Mouse (Mus musculus) hindbrain, embryonic 16.5 days (tissue): ENCODE data around the gene Atf7ip2. TPM values are rescaled to one million over a fixed set of nuclear protein-coding genes. Genes with fewer than 3 reads are reported as not detected.
"Not testable (repeated sequence)": the region's sequence is repeated elsewhere in the genome, so short reads cannot be mapped to it uniquely, and the experiment has no call there.

ENCODE experiments used
- ATAC-seq: fragments of 200-750 bp; cut with Nextera tagmentation; 2 replicates; pipeline ENCODE4 v1.8.0; 2017; ENCODE audit warnings: moderate TSS enrichment, moderate library complexity
- H3K27ac ChIP-seq: fragments of 300-500 bp; sonication (generic); 2 replicates; pipeline ENCODE4 v1.5.1; 2014; ENCODE audit warnings: low read depth, mild to moderate bottlenecking, control low read depth, low read length, moderate library complexity
- H3K27me3 ChIP-seq: fragments of 300-500 bp; sonication (generic); replicated peaks from 2 replicates; pipeline ENCODE4 v1.6.1; 2014; ENCODE audit warnings: low read length; ENCODE audit not compliant: control insufficient read depth, insufficient read depth
- H3K36me3 ChIP-seq: fragments of 300-500 bp; sonication (generic); 2 replicates; pipeline ENCODE4 v1.6.1; 2014; ENCODE audit warnings: mild to moderate bottlenecking, low read length, moderate library complexity, mixed read lengths; ENCODE audit not compliant: control insufficient read depth, insufficient read depth
- H3K4me1 ChIP-seq: fragments of 300-500 bp; sonication (generic); 2 replicates; pipeline ENCODE4 v1.6.1; 2014; ENCODE audit warnings: low read depth, low read length; ENCODE audit not compliant: control insufficient read depth, insufficient read depth
- H3K4me2 ChIP-seq: fragments of 300-500 bp; sonication (generic); 2 replicates; pipeline ENCODE4 v1.6.1; 2014; ENCODE audit warnings: mild to moderate bottlenecking, low read length, control low read depth, moderate library complexity
- H3K4me3 ChIP-seq: fragments of 300-500 bp; sonication (generic); 2 replicates; pipeline ENCODE4 v1.5.1; 2014; ENCODE audit warnings: mild to moderate bottlenecking, low read length, control low read depth, moderate library complexity
- H3K9ac ChIP-seq: fragments of 300-500 bp; sonication (generic); 2 replicates; pipeline ENCODE4 v1.6.1; 2014; ENCODE audit warnings: low read depth, mild to moderate bottlenecking, control low read depth, low read length, moderate library complexity
- H3K9me3 ChIP-seq: fragments of 300-500 bp; sonication (generic); 2 replicates; pipeline ENCODE4 v1.6.1; 2014; ENCODE audit warnings: mild to moderate bottlenecking, low read length, moderate library complexity; ENCODE audit not compliant: control insufficient read depth
- WGBS: fragments of 180-500 bp; shearing (Covaris S2); extraction: QIAGEN DNeasy Blood & Tissue Kit; methylation state at CpG from one replicate; pipeline ENCODE4 v1.1.7; 2014; 5-methylcytosine and 5-hydroxymethylcytosine counted together
- polyA plus RNA-seq: library from polyadenylated mRNA; unstranded; fragments of >200 nt; fragmentation: Nextera tagmentation; extraction: Ambion mirVana; gene quantifications from 2 replicates; pipeline ENCODE4 v1.2.1, GENCODE M21; 2015

The Atf7ip2 gene
- 0.17 and 0.21 TPM in 2 replicates for polyA plus RNA-seq

- peak; percentile 99 for ATAC-seq
- Histone ChIP-seq H3K4me3 (peak within 1 kb of the TSS; percentile 59), H3K9ac (peak within 1 kb of the TSS; percentile 68), H3K36me3 (no peaks in the 10 kb centered on the region), H3K9me3 (peaks cover 4% of the 10 kb centered on the region), H3K27me3 (no peaks in the 10 kb centered on the region), H3K27ac (no peak within 1 kb of the TSS), H3K4me1 (peaks cover 7% of the 10 kb centered on the region), H3K4me2 (peak within 1 kb of the TSS; percentile 98)
- WGBS = 1% methylated on average over 59 of the region's 63 CpGs
Measured at GRCm38 (mm10) chr16:10192679-10193506, at the start of gene Atf7ip2. Atf7ip2 (plus strand) TSS chr16:10192712.

GRCm38 (mm10) chr16:10143166-10143565, 49.3 kb upstream of the Atf7ip2 start:
- Histone ChIP-seq H3K4me1 (no peaks in the 10 kb centered on the region), H3K4me2 (no peak overlapping the region), H3K27ac (no peak overlapping the region), H3K9me3 (no peaks in the 10 kb centered on the region), H3K4me3 (no peak overlapping the region), H3K27me3 (no peaks in the 10 kb centered on the region), H3K9ac (no peak overlapping the region), H3K36me3 (no peaks in the 10 kb centered on the region)
- WGBS = 86% methylated on average over 2 of the region's 2 CpGs
- no peak for ATAC-seq

GRCm38 (mm10) chr16:10147401-10147800, 45.1 kb upstream of the Atf7ip2 start:
- 89% methylated on average over 5 of the region's 5 CpGs for WGBS
- Histone ChIP-seq H3K36me3 (no peaks in the 10 kb centered on the region), H3K27ac (no peak overlapping the region), H3K4me3 (no peak overlapping the region), H3K27me3 (no peaks in the 10 kb centered on the region), H3K4me1 (no peaks in the 10 kb centered on the region), H3K9ac (no peak overlapping the region), H3K9me3 (no peaks in the 10 kb centered on the region), H3K4me2 (no peak overlapping the region)
- no peak for ATAC-seq

GRCm38 (mm10) chr16:10169123-10169905, 23.2 kb upstream of the Atf7ip2 start:
- WGBS = 92% methylated on average over 8 of the region's 8 CpGs
- H3K27ac ChIP-seq = no peak overlapping the region
- no peaks in the 10 kb centered on the region for H3K27me3 ChIP-seq
- no peak overlapping the region for H3K9ac ChIP-seq
- H3K4me1 ChIP-seq = no peaks in the 10 kb centered on the region
- no peak overlapping the region for H3K4me3 ChIP-seq
- no peak for ATAC-seq
- H3K4me2 ChIP-seq = no peak overlapping the region
- H3K9me3 ChIP-seq = no peaks in the 10 kb centered on the region
- H3K36me3 ChIP-seq = no peaks in the 10 kb centered on the region

GRCm38 (mm10) chr16:10170005-10170404, 22.5 kb upstream of the Atf7ip2 start, which contains the start of gene Rpl39l:
Rpl39l (plus strand) TSS chr16:10170226.
- 88% methylated on average over 22 of the region's 22 CpGs for WGBS
- no peaks in the 10 kb centered on the region for H3K9me3 ChIP-seq
- no peak within 1 kb of the TSS for H3K9ac ChIP-seq
- ATAC-seq = no peak
- no peak within 1 kb of the TSS for H3K4me3 ChIP-seq
- no peaks in the 10 kb centered on the region for H3K4me1 ChIP-seq
- no peak within 1 kb of the TSS for H3K4me2 ChIP-seq
- H3K36me3 ChIP-seq = no peaks in the 10 kb centered on the region
- H3K27me3 ChIP-seq = no peaks in the 10 kb centered on the region
- no peak within 1 kb of the TSS for H3K27ac ChIP-seq

- H3K27me3 ChIP-seq = no peaks in the 10 kb centered on the region
- ATAC-seq = no peak
- H3K4me2 ChIP-seq = no peak overlapping the region
- no peak overlapping the region for H3K9ac ChIP-seq
- WGBS = 93% methylated on average over 4 of the region's 4 CpGs
- H3K27ac ChIP-seq = no peak overlapping the region
- no peaks in the 10 kb centered on the region for H3K4me1 ChIP-seq
- H3K4me3 ChIP-seq = no peak overlapping the region
- no peaks in the 10 kb centered on the region for H3K36me3 ChIP-seq
- H3K9me3 ChIP-seq = no peaks in the 10 kb centered on the region
Measured at GRCm38 (mm10) chr16:10171276-10171675, 21.2 kb upstream of the Atf7ip2 start.

GRCm38 (mm10) chr16:10172179-10172820, 20.2 kb upstream of the Atf7ip2 start:
- Histone ChIP-seq H3K4me1 (no peaks in the 10 kb centered on the region), H3K4me2 (no peak overlapping the region), H3K9me3 (0 out of 2 replicates have a peak, but pooled peaks cover 2% of the 10 kb centered on the region), H3K9ac (no peak overlapping the region), H3K36me3 (no peaks in the 10 kb centered on the region), H3K27ac (no peak overlapping the region), H3K27me3 (no peaks in the 10 kb centered on the region), H3K4me3 (no peak overlapping the region)
- 93% methylated on average over 3 of the region's 3 CpGs for WGBS
- ATAC-seq = no peak

- H3K36me3 ChIP-seq, ATAC-seq, H3K27me3 ChIP-seq, H3K4me1 ChIP-seq, H3K27ac ChIP-seq, H3K4me3 ChIP-seq, H3K4me2 ChIP-seq, H3K9ac ChIP-seq: not testable (repeated sequence)
- H3K9me3 ChIP-seq = peaks cover 34% of the 10 kb centered on the region
- 96% methylated on average over 10 of the region's 10 CpGs for WGBS
Measured at GRCm38 (mm10) chr16:10187461-10187860, 5.1 kb upstream of the Atf7ip2 start.

GRCm38 (mm10) chr16:10208777-10209176, 16.3 kb downstream of the Atf7ip2 start:
- H3K27ac ChIP-seq = no peak overlapping the region
- H3K9ac ChIP-seq = no peak overlapping the region
- no peaks in the 10 kb centered on the region for H3K36me3 ChIP-seq
- H3K4me1 ChIP-seq = no peaks in the 10 kb centered on the region
- no peaks in the 10 kb centered on the region for H3K9me3 ChIP-seq
- no peak for ATAC-seq
- H3K4me2 ChIP-seq = no peak overlapping the region
- no peaks in the 10 kb centered on the region for H3K27me3 ChIP-seq
- WGBS = 87% methylated on average over 1 of the region's 1 CpGs
- no peak overlapping the region for H3K4me3 ChIP-seq
